Mouse (Mus musculus): Measurements from ENCODE around the gene Pi4kb. TPM values are rescaled to one million over a fixed set of nuclear protein-coding genes. Genes with fewer than 3 reads are reported as not detected.
A peak's percentile ranks its signal among the peaks of the same experiment; 100 is the strongest.
"Not testable (repeated sequence)": the region's sequence is repeated elsewhere in the genome, so short reads cannot be mapped to it uniquely, and the experiment has no call there.

Gene Pi4kb
- polyA plus RNA-seq, 1 experiment = 11.3 TPM

- H3K36me3 ChIP-seq (ENCODE audit: control insufficient read depth, insufficient read depth, low read length, poor library complexity, severe bottlenecking) = no peaks in the 10 kb centered on the region
- no peak within 1 kb of the TSS for H3K9ac ChIP-seq (ENCODE audit: low read depth, poor library complexity, severe bottlenecking)
- H3K4me1 ChIP-seq (ENCODE audit: control insufficient read depth, insufficient read depth, low read length) = no peaks in the 10 kb centered on the region
- TF ChIP-seq POLR2A (IDR thresholded peaks at IDR 0.05; ENCODE audit: insufficient read depth, low read length) = peak; percentile 18
- no peak for TF ChIP-seq EP300 (IDR thresholded peaks at IDR 0.05; ENCODE audit: insufficient read depth, low read depth, low read length)
- no peak within 1 kb of the TSS for H3K27ac ChIP-seq (ENCODE audit: insufficient read depth, low read length)
- peak within 1 kb of the TSS; percentile 25 for H3K4me3 ChIP-seq (ENCODE audit: low read depth, low read length)
- H3K9me3 ChIP-seq (replicated peaks; ENCODE audit: control insufficient read depth, insufficient read depth, low read length, poor library complexity, severe bottlenecking) = no peaks in the 10 kb centered on the region
- H3K27me3 ChIP-seq (ENCODE audit: control insufficient read depth, insufficient read depth, low read length, poor library complexity, severe bottlenecking) = no peaks in the 10 kb centered on the region
These were observed 41.5 kb upstream of the Pi4kb start, which contains the start of gene Selenbp1 for GRCm38 (mm10) chr3:94932809-94933564. TSS of gene Selenbp1 (plus strand) at chr3:94933056.

- not testable (repeated sequence) for H3K4me1 ChIP-seq (ENCODE audit: control insufficient read depth, insufficient read depth, low read length); H3K36me3 ChIP-seq (ENCODE audit: control insufficient read depth, insufficient read depth, low read length, poor library complexity, severe bottlenecking); H3K4me3 ChIP-seq (ENCODE audit: low read depth, low read length); H3K27ac ChIP-seq (ENCODE audit: insufficient read depth, low read length); H3K9me3 ChIP-seq (replicated peaks; ENCODE audit: control insufficient read depth, insufficient read depth, low read length, poor library complexity, severe bottlenecking); H3K27me3 ChIP-seq (ENCODE audit: control insufficient read depth, insufficient read depth, low read length, poor library complexity, severe bottlenecking); H3K9ac ChIP-seq (ENCODE audit: low read depth, poor library complexity, severe bottlenecking)
These were observed 40.9 kb upstream of the Pi4kb start for GRCm38 (mm10) chr3:94933604-94934003.

GRCm38 (mm10) chr3:94934564-94934963 lies 40.0 kb upstream of the Pi4kb start:
- H3K9ac ChIP-seq (ENCODE audit: low read depth, poor library complexity, severe bottlenecking); H3K27ac ChIP-seq (ENCODE audit: insufficient read depth, low read length); H3K4me3 ChIP-seq (ENCODE audit: low read depth, low read length); H3K4me1 ChIP-seq (ENCODE audit: control insufficient read depth, insufficient read depth, low read length); H3K27me3 ChIP-seq (ENCODE audit: control insufficient read depth, insufficient read depth, low read length, poor library complexity, severe bottlenecking); H3K36me3 ChIP-seq (ENCODE audit: control insufficient read depth, insufficient read depth, low read length, poor library complexity, severe bottlenecking); H3K9me3 ChIP-seq (replicated peaks; ENCODE audit: control insufficient read depth, insufficient read depth, low read length, poor library complexity, severe bottlenecking): not testable (repeated sequence)

- not testable (repeated sequence) for H3K9ac ChIP-seq (ENCODE audit: low read depth, poor library complexity, severe bottlenecking); H3K27me3 ChIP-seq (ENCODE audit: control insufficient read depth, insufficient read depth, low read length, poor library complexity, severe bottlenecking); H3K4me3 ChIP-seq (ENCODE audit: low read depth, low read length); H3K9me3 ChIP-seq (replicated peaks; ENCODE audit: control insufficient read depth, insufficient read depth, low read length, poor library complexity, severe bottlenecking); H3K27ac ChIP-seq (ENCODE audit: insufficient read depth, low read length); H3K36me3 ChIP-seq (ENCODE audit: control insufficient read depth, insufficient read depth, low read length, poor library complexity, severe bottlenecking); H3K4me1 ChIP-seq (ENCODE audit: control insufficient read depth, insufficient read depth, low read length)
These were observed 39.2 kb upstream of the Pi4kb start for GRCm38 (mm10) chr3:94935332-94935731.

GRCm38 (mm10) chr3:94936147-94936546 lies 38.4 kb upstream of the Pi4kb start:
- not testable (repeated sequence) for H3K27me3 ChIP-seq (ENCODE audit: control insufficient read depth, insufficient read depth, low read length, poor library complexity, severe bottlenecking); H3K36me3 ChIP-seq (ENCODE audit: control insufficient read depth, insufficient read depth, low read length, poor library complexity, severe bottlenecking); H3K4me3 ChIP-seq (ENCODE audit: low read depth, low read length); H3K27ac ChIP-seq (ENCODE audit: insufficient read depth, low read length); H3K9ac ChIP-seq (ENCODE audit: low read depth, poor library complexity, severe bottlenecking); H3K4me1 ChIP-seq (ENCODE audit: control insufficient read depth, insufficient read depth, low read length); H3K9me3 ChIP-seq (replicated peaks; ENCODE audit: control insufficient read depth, insufficient read depth, low read length, poor library complexity, severe bottlenecking)

GRCm38 (mm10) chr3:94937194-94937593 lies 37.3 kb upstream of the Pi4kb start:
- H3K36me3 ChIP-seq (ENCODE audit: control insufficient read depth, insufficient read depth, low read length, poor library complexity, severe bottlenecking); H3K27me3 ChIP-seq (ENCODE audit: control insufficient read depth, insufficient read depth, low read length, poor library complexity, severe bottlenecking); H3K4me3 ChIP-seq (ENCODE audit: low read depth, low read length); H3K27ac ChIP-seq (ENCODE audit: insufficient read depth, low read length); H3K4me1 ChIP-seq (ENCODE audit: control insufficient read depth, insufficient read depth, low read length); H3K9ac ChIP-seq (ENCODE audit: low read depth, poor library complexity, severe bottlenecking); H3K9me3 ChIP-seq (replicated peaks; ENCODE audit: control insufficient read depth, insufficient read depth, low read length, poor library complexity, severe bottlenecking): not testable (repeated sequence)

- not testable (repeated sequence) for H3K36me3 ChIP-seq (ENCODE audit: control insufficient read depth, insufficient read depth, low read length, poor library complexity, severe bottlenecking); H3K27me3 ChIP-seq (ENCODE audit: control insufficient read depth, insufficient read depth, low read length, poor library complexity, severe bottlenecking); H3K4me3 ChIP-seq (ENCODE audit: low read depth, low read length); H3K4me1 ChIP-seq (ENCODE audit: control insufficient read depth, insufficient read depth, low read length); H3K9me3 ChIP-seq (replicated peaks; ENCODE audit: control insufficient read depth, insufficient read depth, low read length, poor library complexity, severe bottlenecking); H3K9ac ChIP-seq (ENCODE audit: low read depth, poor library complexity, severe bottlenecking); H3K27ac ChIP-seq (ENCODE audit: insufficient read depth, low read length)
These were observed 34.5 kb upstream of the Pi4kb start for GRCm38 (mm10) chr3:94940033-94940432.

- H3K27ac ChIP-seq (ENCODE audit: insufficient read depth, low read length); H3K4me3 ChIP-seq (ENCODE audit: low read depth, low read length); H3K27me3 ChIP-seq (ENCODE audit: control insufficient read depth, insufficient read depth, low read length, poor library complexity, severe bottlenecking); H3K9ac ChIP-seq (ENCODE audit: low read depth, poor library complexity, severe bottlenecking); H3K36me3 ChIP-seq (ENCODE audit: control insufficient read depth, insufficient read depth, low read length, poor library complexity, severe bottlenecking); H3K4me1 ChIP-seq (ENCODE audit: control insufficient read depth, insufficient read depth, low read length); H3K9me3 ChIP-seq (replicated peaks; ENCODE audit: control insufficient read depth, insufficient read depth, low read length, poor library complexity, severe bottlenecking): not testable (repeated sequence)
These were observed 32.1 kb upstream of the Pi4kb start for GRCm38 (mm10) chr3:94942211-94942967.

All from ES-Bruce4 (cell line).